Comparison of ENCODE assay signal across 12 mouse cellular contexts in genomic region chr17:8884691-8885090, GRCm38 (mm10).
"Had no signal": no experiment of that assay in that cellular context is flagged by ENCODE, and none has a peak within 500 bp of the region (broad histone marks: within the 10 kb centered on the region; RNA-seq: fewer than 3 reads in every experiment).

No protein-coding gene starts in this region.

- H3K9me3 ChIP-seq: limb, embryonic 12.5 days; liver, embryonic 13.5 days; lung, embryonic 15.5 days; megakaryocyte, embryonic 14.5 days; midbrain, embryonic 15.5 days had no signal

- H3K36me3 ChIP-seq: limb, embryonic 12.5 days; liver, embryonic 13.5 days; lung, embryonic 15.5 days; midbrain, embryonic 15.5 days had no signal

- H3K27ac ChIP-seq: limb, embryonic 12.5 days; liver, embryonic 13.5 days; lung, embryonic 15.5 days; macrophage; midbrain, embryonic 15.5 days; stomach, postnatal 0 days had no signal

- H3K4me2 ChIP-seq: limb, embryonic 12.5 days; liver, embryonic 13.5 days; lung, embryonic 15.5 days; midbrain, embryonic 15.5 days had no signal

- H3K27me3 ChIP-seq: limb, embryonic 12.5 days; liver, embryonic 13.5 days; lung, embryonic 15.5 days; midbrain, embryonic 15.5 days had no signal

- H3K9ac ChIP-seq: limb, embryonic 12.5 days; liver, embryonic 13.5 days; liver, postnatal 0 days; lung, embryonic 15.5 days; midbrain, embryonic 15.5 days had no signal

- H3K4me1 ChIP-seq: limb, embryonic 12.5 days; liver, embryonic 13.5 days; lung, embryonic 15.5 days had no signal

- DNase-seq: kidney, postnatal 25 days; liver; liver, embryonic 13.5 days; liver, postnatal 0 days; lung, postnatal 14 days; thymus, postnatal 4 days had no signal

- ATAC-seq: liver, postnatal 0 days; midbrain, embryonic 15.5 days had no signal

- H3K4me3 ChIP-seq: limb, embryonic 12.5 days; liver, embryonic 13.5 days; lung, embryonic 15.5 days; megakaryocyte, embryonic 14.5 days; midbrain, embryonic 15.5 days had no signal
